Mouse (Mus musculus): ENCODE measurements at regions not wholly inside any gene's neighbourhood (a gene's known extent, or its start where the extent isn't known, plus 50 kb on each side); places are given as distances from the start of the nearest gene placed in this dataset.

DNA sequence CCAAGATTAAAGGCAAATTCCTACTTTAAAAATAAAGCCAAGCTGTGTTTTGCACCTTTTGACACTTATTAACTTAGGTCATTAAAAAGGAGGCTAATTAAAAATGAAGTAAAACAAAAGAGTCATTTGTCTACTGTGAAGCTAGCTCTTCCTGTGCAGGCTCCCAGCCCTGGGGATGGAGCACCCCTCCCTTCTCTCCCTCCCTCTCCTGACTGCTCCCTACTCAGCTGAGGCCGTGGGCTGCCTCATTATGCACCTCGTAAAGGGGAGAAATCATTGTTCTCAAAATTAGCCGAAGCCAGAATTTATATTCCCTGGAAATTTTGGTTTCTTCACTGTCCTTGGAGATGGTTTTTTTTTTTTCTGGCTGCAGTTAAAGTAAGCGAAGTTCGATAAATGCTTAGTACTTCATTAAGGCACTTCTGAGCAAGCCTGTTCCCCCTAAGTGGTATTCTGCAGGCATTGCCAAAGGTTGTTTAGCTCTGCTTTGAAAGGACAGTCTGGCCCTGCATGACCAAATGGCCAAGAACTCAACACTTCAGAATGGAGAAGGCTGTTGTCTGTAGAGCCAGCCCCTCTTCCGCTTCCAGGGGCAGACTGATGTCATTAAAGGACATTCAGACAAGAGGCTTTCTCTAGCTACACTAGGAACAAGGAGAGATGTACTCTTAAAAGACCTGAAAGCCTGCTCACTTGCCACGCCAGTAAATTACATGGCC is 365.5 kb upstream of the Mki67 start:
- Histone ChIP-seq H3K4me1 (ENCODE audit: control insufficient read depth in 1 of 2, insufficient read depth in 2 of 2, low read length in 2 of 2) (no peaks in the 10 kb centered on the region), H3K27me3 (ENCODE audit: control insufficient read depth in 1 of 2, insufficient read depth in 2 of 2, low read length in 2 of 2) (no peaks in the 10 kb centered on the region), H3K27ac (ENCODE audit: control insufficient read depth, low read depth, low read length) (no peak overlapping the region), H3K4me3 (ENCODE audit: control insufficient read depth in 1 of 2, insufficient read depth in 1 of 2, low read depth in 2 of 2, low read length in 2 of 2) (no peak overlapping the region), H3K36me3 (ENCODE audit: control insufficient read depth in 1 of 2, insufficient read depth in 2 of 2, low read length in 2 of 2) (no peaks in the 10 kb centered on the region), H3K79me2 (ENCODE audit: control insufficient read depth, insufficient read depth, low read length, poor library complexity) (no peaks in the 10 kb centered on the region), H3K9me3 (replicated peaks; ENCODE audit: insufficient read depth, low read length) (no peaks in the 10 kb centered on the region), H3K9ac (ENCODE audit: control insufficient read depth, low read depth, low read length, poor library complexity, severe bottlenecking) (no peak overlapping the region)
- no peak for TF ChIP-seq MEF2A (IDR thresholded peaks at IDR 0.05; ENCODE audit: extremely low read depth, insufficient replicate concordance, low read depth, low read length, poor library complexity, severe bottlenecking)
- no peak for TF ChIP-seq ZKSCAN1 (IDR thresholded peaks at IDR 0.05; ENCODE audit: low read depth, low read length)
- no peak for TF ChIP-seq CTCF (IDR thresholded peaks at IDR 0.05 in 2 of 3, conservative IDR thresholded peaks at IDR 0.05 in 1 of 3; ENCODE audit: control insufficient read depth in 1 of 3, insufficient read depth in 1 of 3, low read depth in 2 of 3, low read length in 3 of 3, poor library complexity in 1 of 3, severe bottlenecking in 1 of 3)
- no peak for TF ChIP-seq USF1 (IDR thresholded peaks at IDR 0.05; ENCODE audit: low read depth, low read length)
- TF ChIP-seq MAX (IDR thresholded peaks at IDR 0.05; ENCODE audit: low read length), result no peak
- TF ChIP-seq USF2 (IDR thresholded peaks at IDR 0.05; ENCODE audit: borderline replicate concordance in 1 of 2, insufficient read depth in 1 of 2, low read depth in 1 of 2, low read length in 2 of 2), result no peak
- TF ChIP-seq JUND (IDR thresholded peaks at IDR 0.05; ENCODE audit: low read depth, low read length), result no peak
- TF ChIP-seq TBP (IDR thresholded peaks at IDR 0.05; ENCODE audit: low read depth, low read length), result no peak
- no peak for TF ChIP-seq EP300 (IDR thresholded peaks at IDR 0.05; ENCODE audit: low read depth in 1 of 2, low read length in 2 of 2)
- TF ChIP-seq POLR2A (IDR thresholded peaks at IDR 0.05; ENCODE audit: control insufficient read depth in 1 of 2, insufficient read depth in 1 of 2, low read depth in 1 of 2, low read length in 2 of 2, poor library complexity in 1 of 2), result no peak
- no peak for TF ChIP-seq MXI1 (IDR thresholded peaks at IDR 0.05; ENCODE audit: low read depth, low read length)
- TF ChIP-seq RAD21 (IDR thresholded peaks at IDR 0.05; ENCODE audit: low read depth, low read length), result no peak
- TF ChIP-seq CHD1 (IDR thresholded peaks at IDR 0.05; ENCODE audit: low read depth, low read length), result no peak
- TF ChIP-seq MYB (IDR thresholded peaks at IDR 0.05; ENCODE audit: low read depth, low read length), result no peak
- TF ChIP-seq CHD2 (IDR thresholded peaks at IDR 0.05; ENCODE audit: low read length), result no peak
- TF ChIP-seq MAFK (IDR thresholded peaks at IDR 0.05; ENCODE audit: borderline replicate concordance, low read depth, low read length), result no peak
- TF ChIP-seq MAZ (IDR thresholded peaks at IDR 0.05; ENCODE audit: low read depth, low read length), result no peak
- no peak for TF ChIP-seq BHLHE40 (IDR thresholded peaks at IDR 0.05; ENCODE audit: borderline replicate concordance, low read depth, low read length)
- TF ChIP-seq ELF1 (IDR thresholded peaks at IDR 0.05; ENCODE audit: low read depth, low read length), result no peak
- TF ChIP-seq UBTF (IDR thresholded peaks at IDR 0.05; ENCODE audit: borderline replicate concordance, insufficient read depth, low read depth, low read length), result no peak
- DNase-seq (ENCODE audit: low read depth, low spot score), result no peak

All from MEL (cell line).